Mouse (Mus musculus): ENCODE data around the gene Olfr638.
"Not testable (repeated sequence)": the region's sequence is repeated elsewhere in the genome, so short reads cannot be mapped to it uniquely, and the experiment has no call there.

Gene Olfr638

DNA sequence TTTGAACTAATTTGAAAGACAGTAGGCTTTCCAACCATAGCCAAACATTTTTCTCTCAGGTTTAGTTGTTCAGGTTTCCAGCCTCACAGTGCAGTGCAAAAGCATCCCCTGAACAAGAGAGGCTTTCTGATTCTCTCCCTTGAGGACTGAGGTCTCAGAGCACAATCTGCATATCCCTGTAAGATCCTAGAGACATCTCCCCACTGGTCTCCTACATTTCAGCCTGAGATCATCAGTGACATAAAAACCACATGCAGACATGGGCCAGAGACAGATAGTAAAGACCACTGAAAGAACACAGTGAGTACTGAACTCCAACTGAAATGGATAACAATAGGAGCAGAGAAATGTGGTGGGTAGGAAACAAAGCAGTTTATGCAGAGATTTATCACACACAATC lies at the start of gene Olfr638:
Gene Olfr638 (plus strand): TSS at position 301 of the 400 bp plus-strand sequence.
- no peak for DNase-seq (ENCODE audit: low read depth, low spot score)

- not testable (repeated sequence) for DNase-seq (ENCODE audit: low read depth, low spot score)
Measured at GRCm38 (mm10) chr7:103966873-103967272, 31.7 kb upstream of the Olfr638 start.

DNA sequence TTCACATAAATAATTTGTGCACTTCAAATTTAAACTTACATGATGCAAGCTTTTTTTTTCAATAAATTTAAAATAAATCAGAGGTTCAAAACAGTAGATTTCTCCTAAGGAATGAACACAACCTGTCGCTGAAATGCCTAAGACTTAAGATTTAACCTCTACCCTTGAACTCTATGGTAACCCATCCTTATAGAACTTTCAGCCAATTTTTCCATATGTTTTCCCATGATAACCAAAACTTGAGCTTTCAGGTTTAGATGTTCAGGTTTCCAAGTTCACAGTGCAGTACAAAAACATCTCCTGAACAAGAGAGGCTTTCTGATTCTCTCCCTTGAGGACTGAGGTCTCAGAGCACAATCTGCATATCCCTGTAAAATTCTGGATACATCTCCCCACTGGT lies 27.7 kb upstream of the Olfr638 start, which contains the start of gene Olfr635:
Gene Olfr635 (plus strand): TSS at position 301 of the 400 bp plus-strand sequence.
- no peak for DNase-seq (ENCODE audit: low read depth, low spot score)

DNA sequence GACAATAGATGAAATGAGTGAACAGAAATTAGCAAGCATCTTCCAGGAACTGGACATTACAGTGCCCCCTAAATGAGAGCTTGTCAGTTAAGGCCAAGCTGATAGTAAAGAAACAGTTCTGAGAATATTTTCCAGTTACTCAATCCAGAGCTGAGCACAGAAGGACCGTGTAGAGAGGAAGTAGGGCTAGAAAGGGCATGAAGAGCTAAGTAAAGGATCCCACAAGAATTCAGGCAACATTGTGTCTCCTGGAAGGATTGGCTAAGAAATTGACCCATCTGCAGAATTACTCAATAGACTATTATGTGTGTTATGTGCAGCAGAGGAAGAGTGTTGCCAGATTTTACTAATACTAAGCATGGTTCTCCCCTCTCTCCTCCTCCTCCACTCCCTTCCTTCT lies 26.8 kb upstream of the Olfr638 start:
- DNase-seq (ENCODE audit: low read depth, low spot score) = no peak

DNA sequence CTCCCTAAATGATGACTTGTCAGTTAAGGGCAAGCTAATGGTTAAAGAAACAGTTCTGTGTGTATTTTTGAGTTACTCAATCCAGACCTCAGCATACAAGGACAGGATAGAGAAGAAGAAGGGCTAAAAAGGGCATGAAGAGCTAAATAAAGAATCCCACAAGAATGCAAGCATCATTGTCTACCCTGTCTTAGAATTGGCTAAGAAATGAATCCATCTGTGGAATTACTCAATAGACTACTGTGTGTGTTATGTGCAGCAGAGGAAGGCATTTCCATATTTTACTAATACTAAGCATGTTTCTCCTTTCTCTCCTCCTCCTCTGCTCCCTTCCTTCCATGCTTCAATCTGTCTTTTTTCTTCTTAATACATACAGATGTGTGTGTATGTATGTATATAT lies 578 bp downstream of the Olfr638 start:
- no peak for DNase-seq (ENCODE audit: low read depth, low spot score)

DNA sequence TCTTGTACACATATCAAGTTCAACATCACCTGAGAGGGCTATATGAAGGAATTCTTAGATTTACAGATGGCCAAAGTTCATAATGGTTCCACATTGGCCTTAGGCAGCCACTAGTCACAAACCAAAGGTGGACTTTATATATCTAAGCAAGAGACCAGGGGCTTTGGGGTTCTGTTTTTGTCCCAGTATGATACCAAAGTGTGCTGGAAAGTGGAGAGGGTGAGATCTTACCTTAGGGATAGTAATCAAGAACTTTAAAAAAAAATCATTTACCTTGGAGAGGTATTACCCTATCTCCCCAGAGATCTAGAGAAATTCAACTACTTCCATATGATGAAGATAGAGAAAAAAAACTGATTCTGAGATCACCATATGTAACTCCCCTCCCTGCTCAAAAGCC lies 18.7 kb downstream of the Olfr638 start, which contains the start of gene Olfr639:
Gene Olfr639 (minus strand): TSS at position 101 of the 400 bp plus-strand sequence.
- no peak for DNase-seq (ENCODE audit: low read depth, low spot score)

DNA sequence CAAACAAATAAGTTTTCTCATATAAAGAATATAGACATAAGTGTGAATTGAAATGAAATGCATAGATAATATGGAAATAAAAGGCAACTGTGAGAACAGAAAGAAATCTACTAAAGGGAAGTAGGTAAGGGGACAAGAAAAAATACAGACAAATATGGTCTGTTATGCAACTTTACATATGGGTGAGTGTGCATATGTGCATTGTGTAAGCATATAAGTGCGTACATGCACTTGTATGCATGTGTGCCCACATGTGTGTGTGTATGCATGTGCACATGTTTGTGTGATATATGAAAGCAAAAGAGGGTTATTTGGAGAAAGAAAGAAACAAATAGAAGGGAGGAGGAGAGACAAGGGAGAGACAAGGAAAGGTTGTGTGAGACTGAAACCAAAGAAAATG lies 20.4 kb downstream of the Olfr638 start:
- DNase-seq (ENCODE audit: low read depth, low spot score) = no peak

DNA sequence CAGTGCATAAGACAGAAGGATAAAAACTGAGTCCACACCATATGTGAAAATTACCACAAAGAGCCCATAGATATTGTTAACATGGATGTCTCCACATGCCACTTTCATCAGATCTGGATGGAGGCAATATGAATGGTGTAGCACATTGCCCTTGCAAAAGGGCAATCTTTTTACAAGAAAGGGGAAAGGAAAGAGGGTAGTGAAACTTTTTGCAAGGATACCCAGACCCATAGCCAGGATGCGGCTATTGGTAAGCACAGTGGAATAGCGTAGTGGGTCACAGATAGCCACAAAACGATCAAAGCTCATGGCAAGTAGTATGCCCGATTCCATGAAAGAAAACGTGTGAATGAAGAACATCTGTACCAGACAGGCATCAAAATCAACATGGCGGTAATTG lies 23.1 kb downstream of the Olfr638 start:
- DNase-seq (ENCODE audit: low read depth, low spot score) = no peak

DNA sequence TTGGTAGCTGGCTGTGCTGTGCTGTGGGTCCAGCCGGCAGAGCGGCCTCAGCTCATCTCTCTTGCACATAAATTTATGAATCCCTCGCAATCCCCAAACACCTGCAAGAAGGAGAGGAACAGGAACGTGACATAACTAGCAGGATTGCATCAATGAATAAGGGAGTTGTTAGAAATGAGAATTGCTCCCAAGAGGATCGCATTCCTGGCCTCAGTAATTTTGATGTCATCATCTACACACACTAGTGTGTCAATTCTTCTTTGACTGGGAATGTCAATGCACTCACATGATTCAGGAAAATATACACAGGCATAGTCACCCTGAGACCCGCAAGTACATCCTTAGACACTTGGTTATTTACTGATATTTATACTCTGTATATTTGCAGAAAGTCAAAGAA lies 26.9 kb downstream of the Olfr638 start, which contains the start of gene Olfr640:
Gene Olfr640 (minus strand): TSS at position 101 of the 400 bp plus-strand sequence.
- no peak for DNase-seq (ENCODE audit: low read depth, low spot score)

DNA sequence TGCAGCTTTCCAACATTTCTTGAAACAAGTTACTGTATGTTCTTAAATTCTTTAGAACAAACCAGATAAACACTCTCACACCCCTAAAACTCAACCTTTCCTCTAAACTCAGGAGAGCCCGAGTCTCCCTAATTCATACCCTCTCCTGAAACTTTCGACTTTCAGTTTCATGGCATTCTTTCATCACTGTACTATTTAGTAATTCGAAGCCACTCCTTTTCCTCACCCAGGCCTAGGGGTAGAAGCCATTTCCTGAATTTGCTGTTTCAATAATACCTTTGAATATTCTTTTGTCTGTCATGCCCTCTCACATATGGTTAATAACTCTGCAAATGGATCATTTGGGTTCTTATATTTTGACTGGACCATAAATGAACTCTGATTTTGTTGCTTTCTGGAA lies 28.4 kb downstream of the Olfr638 start:
- no peak for DNase-seq (ENCODE audit: low read depth, low spot score)

DNA sequence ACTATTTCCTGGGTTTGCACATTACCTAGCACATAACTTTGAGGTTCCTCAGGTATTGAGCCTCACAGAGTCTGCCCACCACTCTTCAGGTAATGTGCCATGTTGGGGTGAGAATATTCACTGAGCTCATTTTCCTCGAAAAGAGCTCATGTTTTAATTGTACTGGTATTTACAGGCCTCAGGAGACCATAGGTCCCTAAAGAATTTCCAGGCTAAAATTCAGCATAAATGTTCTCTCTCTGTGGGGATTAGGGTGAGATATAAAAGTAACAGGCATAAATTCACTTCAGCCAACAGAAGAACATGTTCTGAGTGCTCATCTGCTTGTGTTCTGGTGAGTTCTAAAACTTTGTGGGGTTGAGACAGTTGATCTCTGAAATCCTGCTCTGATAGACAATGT lies 36.6 kb downstream of the Olfr638 start, which contains the start of gene Olfr641:
Gene Olfr641 (plus strand): TSS at position 301 of the 400 bp plus-strand sequence.
- no peak for DNase-seq (ENCODE audit: low read depth, low spot score)

DNA sequence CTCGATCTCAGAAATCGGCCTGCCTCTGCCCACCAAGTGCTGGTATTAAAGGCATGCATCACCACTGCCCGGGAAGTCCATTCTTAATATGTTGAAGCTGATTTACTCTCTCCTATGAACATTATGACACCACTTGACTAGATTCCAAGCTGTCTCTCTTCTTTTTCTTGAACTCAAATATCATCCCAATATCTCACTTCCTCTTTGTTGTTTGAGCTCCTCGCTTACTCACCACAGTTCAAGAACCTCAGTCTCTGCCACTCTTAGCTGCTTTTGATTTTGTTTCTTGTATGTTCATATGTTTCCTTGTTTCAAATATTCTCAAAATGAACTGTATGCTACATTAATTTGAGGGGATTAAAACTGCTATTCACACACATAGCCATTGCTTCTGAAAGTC lies 52.2 kb downstream of the Olfr638 start:
- no peak for DNase-seq (ENCODE audit: low read depth, low spot score)

GRCm38 (mm10) chr7:104052566-104052965 lies 54.0 kb downstream of the Olfr638 start, which contains the start of gene Olfr642:
TSS of gene Olfr642 (minus strand) at chr7:104052666.
- DNase-seq (ENCODE audit: low read depth, low spot score) = no peak

All from CD4-positive, CD25-positive, alpha-beta regulatory T cell, adult 2 months (primary cell).